Mouse (Mus musculus) midbrain, embryonic 16.5 days (tissue): ENCODE results near the gene Erc1. TPM values are rescaled to one million over a fixed set of nuclear protein-coding genes. Genes with fewer than 3 reads are reported as not detected.

Experiments
- ATAC-seq: fragments of 200-750 bp; cut with Nextera tagmentation; 2 replicates; pipeline ENCODE4 v1.8.0; 2017; ENCODE audit warnings: moderate TSS enrichment
- H3K27ac ChIP-seq: fragments of 300-500 bp; sonication (generic); 2 replicates; pipeline ENCODE4 v1.5.1; 2014; ENCODE audit warnings: mild to moderate bottlenecking, low read length, mixed read lengths
- H3K27me3 ChIP-seq: fragments of 300-500 bp; sonication (generic); 2 replicates; pipeline ENCODE4 v1.6.1; 2014; ENCODE audit warnings: low read depth, low read length, mixed read lengths; ENCODE audit not compliant: control insufficient read depth, insufficient read depth
- H3K36me3 ChIP-seq: fragments of 300-500 bp; sonication (generic); 2 replicates; pipeline ENCODE4 v1.6.1; 2014; ENCODE audit warnings: mild to moderate bottlenecking, low read length, moderate library complexity, mixed read lengths; ENCODE audit not compliant: control insufficient read depth, insufficient read depth
- H3K4me1 ChIP-seq: fragments of 300-500 bp; sonication (generic); 2 replicates; pipeline ENCODE4 v1.6.1; 2014; ENCODE audit warnings: mild to moderate bottlenecking, low read length, mixed read lengths; ENCODE audit not compliant: control insufficient read depth, insufficient read depth
- H3K4me2 ChIP-seq: fragments of 300-500 bp; sonication (generic); 2 replicates; pipeline ENCODE4 v1.6.1; 2014; ENCODE audit warnings: mild to moderate bottlenecking, low read length, mixed read lengths
- H3K4me3 ChIP-seq: fragments of 300-500 bp; sonication (generic); 2 replicates; pipeline ENCODE4 v1.5.1; 2014; ENCODE audit warnings: low read depth, mild to moderate bottlenecking, low read length, moderate library complexity, mixed read lengths
- H3K9ac ChIP-seq: fragments of 300-500 bp; sonication (generic); 2 replicates; pipeline ENCODE4 v1.6.1; 2014; ENCODE audit warnings: low read depth, low read length, mixed read lengths
- H3K9me3 ChIP-seq: fragments of 300-500 bp; sonication (generic); replicated peaks from 2 replicates; pipeline ENCODE4 v1.6.1; 2014; ENCODE audit warnings: mild to moderate bottlenecking, low read length, mixed read lengths; ENCODE audit not compliant: control insufficient read depth, poor library complexity, severe bottlenecking
- WGBS: fragments of 180-500 bp; shearing (Covaris S2); extraction: QIAGEN DNeasy Blood & Tissue Kit; methylation state at CpG from one replicate; pipeline ENCODE4 v1.1.7; 2014; 5-methylcytosine and 5-hydroxymethylcytosine counted together
- polyA plus RNA-seq: library from polyadenylated mRNA; unstranded; fragments of >200 nt; fragmentation: Nextera tagmentation; extraction: Ambion mirVana; gene quantifications from 2 replicates; pipeline ENCODE4 v1.2.1, GENCODE M21; 2015

Erc1 gene
- polyA plus RNA-seq, 1 experiment from 2014 or later = 47.9 TPM

DNA sequence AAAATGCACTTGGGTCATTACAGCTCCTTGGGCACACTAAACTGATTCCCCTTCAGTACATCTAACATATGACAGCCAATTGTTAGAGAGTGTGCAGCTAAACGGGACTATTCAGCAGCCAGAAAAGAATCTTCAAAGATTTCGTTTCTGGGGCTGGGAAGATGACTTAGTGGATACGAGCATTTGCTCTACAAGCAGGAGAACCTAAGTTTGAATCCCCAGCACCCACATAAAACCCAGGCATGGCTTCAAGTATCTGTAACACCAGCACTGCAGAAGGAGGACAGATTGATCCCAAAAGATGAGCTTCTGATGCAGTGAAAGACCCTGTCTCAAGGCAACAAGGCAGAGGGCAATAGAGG is 1.4 kb upstream of the Erc1 start:
- Histone ChIP-seq H3K4me3 (peak overlapping the region; percentile 95), H3K4me2 (peak overlapping the region; percentile 50), H3K9me3 (no peaks in the 10 kb centered on the region), H3K36me3 (no peaks in the 10 kb centered on the region), H3K27me3 (no peaks in the 10 kb centered on the region), H3K9ac (peak overlapping the region; percentile 96), H3K27ac (peak overlapping the region; percentile 98), H3K4me1 (peaks cover 26% of the 10 kb centered on the region)
- ATAC-seq = no peak
- WGBS = 42% methylated on average over 3 of the region's 3 CpGs

DNA sequence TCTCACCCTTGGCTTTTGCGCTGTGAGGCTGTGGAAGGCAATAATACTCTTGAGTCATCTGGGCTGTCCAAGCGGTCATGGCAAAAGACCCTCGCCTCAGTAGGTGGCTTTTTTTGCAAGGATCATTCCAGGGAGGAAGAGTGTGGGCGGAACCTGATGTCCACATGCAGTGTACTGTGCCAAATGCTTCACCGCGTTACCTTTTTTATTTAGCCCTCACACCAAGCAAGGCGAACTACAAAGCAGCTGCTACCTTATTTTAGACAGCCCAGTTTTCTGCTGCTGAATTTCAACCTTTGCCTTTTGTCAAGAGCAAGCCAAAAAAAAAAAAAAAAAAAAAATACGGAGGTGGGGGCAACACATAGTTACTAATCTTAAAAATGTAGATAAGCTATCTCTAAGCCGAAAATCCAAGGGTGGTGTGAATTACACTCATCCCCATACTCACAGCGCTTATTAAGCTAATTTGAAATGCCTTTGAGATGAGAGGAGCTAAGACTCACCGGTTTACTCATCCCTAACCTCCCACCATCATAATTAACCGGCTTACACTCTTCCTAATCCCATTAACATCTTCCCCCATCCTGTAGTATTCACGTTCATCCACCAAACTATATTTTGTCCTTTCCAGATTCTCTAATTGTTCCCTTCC is 855 bp upstream of the Erc1 start:
- peak overlapping the region; percentile 98 for H3K27ac ChIP-seq
- WGBS = 11% methylated on average over 13 of the region's 13 CpGs
- no peaks in the 10 kb centered on the region for H3K36me3 ChIP-seq
- peaks cover 26% of the 10 kb centered on the region for H3K4me1 ChIP-seq
- peak overlapping the region; percentile 50 for H3K4me2 ChIP-seq
- no peaks in the 10 kb centered on the region for H3K27me3 ChIP-seq
- no peaks in the 10 kb centered on the region for H3K9me3 ChIP-seq
- H3K4me3 ChIP-seq = peak overlapping the region; percentile 95
- ATAC-seq = peak; percentile 66; the same call in 1 of the 2 replicates
- H3K9ac ChIP-seq = peak overlapping the region; percentile 96

DNA sequence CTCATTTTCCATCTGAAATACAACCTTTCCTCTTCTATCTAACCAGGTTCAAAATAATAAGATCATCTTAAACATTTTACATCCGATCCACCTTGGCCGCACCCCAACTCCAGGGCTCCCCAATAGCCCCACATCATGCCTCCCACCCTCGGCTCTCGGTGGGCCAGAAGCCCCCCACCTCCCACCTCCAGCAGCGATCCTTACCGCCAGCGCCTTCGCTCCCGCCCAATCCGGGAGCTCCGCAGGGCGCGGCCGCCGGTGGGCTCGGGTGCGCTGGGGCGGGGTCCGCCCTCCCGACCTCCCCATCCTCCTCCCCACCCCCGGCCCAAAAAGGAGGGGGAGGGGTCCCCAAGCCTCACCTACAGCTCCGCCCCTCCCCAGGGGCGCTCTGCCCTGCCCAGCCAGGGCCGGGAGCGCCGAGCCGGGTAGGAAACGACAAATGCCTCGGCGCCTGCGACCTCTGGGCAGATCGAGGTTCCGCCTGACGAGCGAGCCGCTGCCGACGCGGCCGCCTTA is 391 bp downstream of the Erc1 start:
- Histone ChIP-seq H3K9ac (peak overlapping the region; percentile 96), H3K36me3 (no peaks in the 10 kb centered on the region), H3K4me1 (peaks cover 28% of the 10 kb centered on the region), H3K4me3 (peak overlapping the region; percentile 95), H3K4me2 (peak overlapping the region; percentile 66), H3K27me3 (no peaks in the 10 kb centered on the region), H3K27ac (peak overlapping the region; percentile 98), H3K9me3 (no peaks in the 10 kb centered on the region)
- under 1% methylated on average over 24 of the region's 40 CpGs for WGBS
- peak; percentile 51 for ATAC-seq

DNA sequence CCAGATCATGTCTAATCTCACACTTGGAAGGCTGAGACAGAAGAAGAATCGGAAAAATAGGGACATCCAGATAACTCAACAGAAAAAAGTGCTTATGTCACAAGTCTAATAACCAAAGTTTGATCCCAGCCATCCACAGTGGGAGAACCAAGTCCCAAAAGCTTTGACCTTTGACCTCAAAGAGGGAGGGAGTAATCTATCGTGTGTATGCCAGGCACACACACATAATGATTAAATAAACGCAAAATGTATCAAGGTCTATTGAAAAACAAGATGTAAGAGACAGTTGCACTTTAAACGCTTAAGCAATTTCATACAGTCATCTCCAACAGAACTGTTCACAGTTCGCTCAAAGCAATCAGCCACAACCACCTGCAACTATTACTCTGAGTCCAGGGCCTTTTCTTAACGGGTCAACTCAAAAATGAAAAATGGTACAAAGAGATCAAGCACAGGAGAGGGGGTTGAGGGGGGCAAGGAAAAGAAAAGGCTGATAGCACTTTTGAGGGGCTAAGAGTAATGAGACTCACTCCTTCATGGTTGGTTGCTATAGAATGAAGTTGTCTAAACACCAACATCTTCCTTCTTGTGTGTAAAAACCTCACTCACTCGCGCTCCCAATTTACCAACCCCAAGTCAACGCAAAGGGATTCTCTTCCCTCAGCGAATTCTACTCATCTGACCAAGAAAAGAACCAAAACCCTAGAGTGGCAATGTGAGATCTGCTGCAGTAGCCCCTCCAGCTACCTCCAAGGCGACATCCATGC is 1.0 kb downstream of the Erc1 start:
- peak overlapping the region; percentile 95 for H3K4me3 ChIP-seq
- no peaks in the 10 kb centered on the region for H3K9me3 ChIP-seq
- no peaks in the 10 kb centered on the region for H3K36me3 ChIP-seq
- H3K27me3 ChIP-seq = no peaks in the 10 kb centered on the region
- ATAC-seq = no peak
- H3K27ac ChIP-seq = peak overlapping the region; percentile 98
- WGBS = 24% methylated on average over 11 of the region's 11 CpGs
- H3K4me2 ChIP-seq = peak overlapping the region; percentile 66
- peaks cover 28% of the 10 kb centered on the region for H3K4me1 ChIP-seq
- H3K9ac ChIP-seq = peak overlapping the region; percentile 96

DNA sequence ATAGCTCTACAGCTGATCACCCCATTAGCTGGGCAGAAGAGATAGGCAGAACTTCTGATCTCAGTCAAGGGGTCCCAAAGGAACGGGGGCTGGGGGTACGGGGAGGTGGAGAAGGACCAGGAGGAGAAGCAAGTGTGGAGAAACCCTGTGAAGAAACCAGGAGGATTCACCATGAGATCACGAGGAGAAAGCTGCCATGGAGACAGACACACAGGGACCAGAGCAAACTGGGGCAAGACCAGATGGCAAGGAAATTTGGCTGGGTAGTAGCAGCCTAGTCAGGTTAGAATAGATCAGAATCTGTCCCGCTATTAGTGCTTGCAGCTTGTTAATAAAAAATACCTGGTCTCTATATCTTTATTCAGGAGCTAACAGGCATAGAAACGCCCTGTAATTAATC is 18.0 kb downstream of the Erc1 start:
- Histone ChIP-seq H3K27ac (no peak overlapping the region), H3K4me3 (no peak overlapping the region), H3K9ac (no peak overlapping the region), H3K36me3 (no peaks in the 10 kb centered on the region), H3K4me1 (no peaks in the 10 kb centered on the region), H3K4me2 (no peak overlapping the region), H3K9me3 (no peaks in the 10 kb centered on the region), H3K27me3 (no peaks in the 10 kb centered on the region)
- no peak for ATAC-seq
- 88% methylated on average over 5 of the region's 5 CpGs for WGBS

DNA sequence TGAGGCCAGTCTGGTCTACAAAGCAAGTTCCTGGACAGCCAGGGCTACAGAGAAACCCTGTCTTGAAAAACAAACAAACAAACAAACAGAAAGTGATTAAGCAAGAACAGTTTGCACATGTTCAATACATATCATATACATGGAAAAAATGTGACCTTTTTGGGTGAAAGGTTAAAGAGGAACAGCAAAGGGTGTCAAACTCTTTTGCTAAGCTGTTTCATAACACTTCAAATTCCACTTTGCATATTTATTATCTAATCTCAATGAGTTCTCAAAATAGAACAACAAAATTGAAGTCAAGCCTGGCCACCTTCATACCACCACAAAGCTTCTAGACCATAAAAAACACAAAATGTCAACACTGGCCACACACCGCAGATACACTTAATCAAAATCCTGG is 19.8 kb downstream of the Erc1 start:
- Histone ChIP-seq H3K9ac (no peak overlapping the region), H3K9me3 (no peaks in the 10 kb centered on the region), H3K27ac (no peak overlapping the region), H3K4me1 (no peaks in the 10 kb centered on the region), H3K4me2 (no peak overlapping the region), H3K4me3 (no peak overlapping the region), H3K36me3 (peaks cover 6% of the 10 kb centered on the region; the same call in 1 of the 2 replicates), H3K27me3 (no peaks in the 10 kb centered on the region)
- 97% methylated on average over 1 of the region's 1 CpGs for WGBS
- ATAC-seq = no peak

DNA sequence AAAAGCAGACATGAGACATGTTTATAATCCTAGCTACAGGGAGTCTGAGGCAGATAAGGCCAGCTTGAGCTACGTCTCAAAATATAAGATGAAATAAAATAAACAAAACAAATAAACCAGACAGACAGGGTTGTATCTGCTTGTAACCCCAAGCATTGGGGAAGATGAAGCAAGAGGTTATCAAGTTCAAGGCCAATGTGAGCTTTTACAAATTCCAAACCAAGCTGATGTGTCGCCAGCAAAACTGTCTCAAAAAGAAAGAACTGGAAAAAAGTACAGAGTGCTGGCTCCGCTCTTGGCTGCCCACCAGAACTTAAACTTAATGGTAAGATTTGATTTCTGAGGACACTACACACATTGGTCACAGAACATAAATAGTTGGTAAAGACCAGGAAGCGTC is 21.3 kb downstream of the Erc1 start:
- H3K36me3 ChIP-seq = peaks cover 6% of the 10 kb centered on the region; the same call in 1 of the 2 replicates
- no peak overlapping the region for H3K4me3 ChIP-seq
- no peak overlapping the region for H3K27ac ChIP-seq
- no peaks in the 10 kb centered on the region for H3K27me3 ChIP-seq
- no peak overlapping the region for H3K4me2 ChIP-seq
- 88% methylated on average over 4 of the region's 4 CpGs for WGBS
- ATAC-seq = no peak
- H3K9ac ChIP-seq = no peak overlapping the region
- peaks cover 5% of the 10 kb centered on the region; the same call in 1 of the 2 replicates for H3K4me1 ChIP-seq
- no peaks in the 10 kb centered on the region for H3K9me3 ChIP-seq

DNA sequence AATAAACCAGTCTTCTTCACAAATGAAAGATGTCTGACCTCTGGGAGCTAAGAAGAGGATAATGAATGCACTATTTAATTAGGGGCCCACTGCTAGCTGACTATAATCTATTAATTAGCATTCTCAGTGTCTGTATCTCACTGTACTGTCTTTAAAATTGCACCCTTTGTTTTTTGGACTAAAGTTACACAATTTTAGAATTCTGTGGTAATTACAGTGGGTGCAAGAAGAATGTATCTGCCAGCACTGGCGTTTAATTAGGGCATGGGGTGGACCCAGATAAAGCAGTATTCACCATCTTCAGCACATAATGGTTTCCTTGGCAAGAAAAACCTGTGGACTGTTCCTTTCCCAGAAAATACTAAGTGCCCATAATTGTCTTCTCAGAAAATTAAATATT is 25.8 kb downstream of the Erc1 start:
- WGBS = 68% methylated on average over 1 of the region's 1 CpGs
- Histone ChIP-seq H3K36me3 (peaks cover 8% of the 10 kb centered on the region; the same call in 1 of the 2 replicates), H3K27me3 (no peaks in the 10 kb centered on the region), H3K9ac (no peak overlapping the region), H3K4me1 (peaks cover 5% of the 10 kb centered on the region; the same call in 1 of the 2 replicates), H3K27ac (no peak overlapping the region), H3K4me2 (no peak overlapping the region), H3K4me3 (no peak overlapping the region), H3K9me3 (no peaks in the 10 kb centered on the region)
- no peak for ATAC-seq

DNA sequence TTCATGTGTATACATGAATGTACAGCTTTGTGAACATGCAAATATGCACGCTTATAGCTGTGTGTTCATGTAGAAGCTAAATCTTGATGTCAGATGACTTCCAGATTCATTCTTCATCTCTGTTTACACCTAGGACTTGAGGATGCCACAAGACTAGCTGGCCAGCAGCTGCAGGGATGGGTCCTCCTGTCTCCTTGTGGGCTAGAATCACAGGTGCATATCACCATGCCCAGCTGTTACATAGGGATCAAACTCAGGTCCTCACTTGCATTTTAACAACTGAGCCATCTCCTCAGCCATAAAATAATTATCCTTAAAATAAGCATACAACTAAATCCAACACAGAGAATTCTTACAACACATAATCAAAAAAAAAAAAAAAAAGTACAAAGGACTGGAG is 26.8 kb downstream of the Erc1 start:
- H3K4me2 ChIP-seq = no peak overlapping the region
- H3K27me3 ChIP-seq = no peaks in the 10 kb centered on the region
- no peak overlapping the region for H3K27ac ChIP-seq
- peaks cover 5% of the 10 kb centered on the region; the same call in 1 of the 2 replicates for H3K4me1 ChIP-seq
- H3K4me3 ChIP-seq = no peak overlapping the region
- peaks cover 8% of the 10 kb centered on the region; the same call in 1 of the 2 replicates for H3K36me3 ChIP-seq
- H3K9me3 ChIP-seq = no peaks in the 10 kb centered on the region
- H3K9ac ChIP-seq = no peak overlapping the region
- 100% methylated on average over 1 of the region's 1 CpGs for WGBS
- ATAC-seq = no peak
